Mouse (Mus musculus) right cerebral cortex, postnatal 4 days (tissue): Measurements from ENCODE around the gene Slc22a1.

Experiments
- DNase-seq: peaks from one replicate; pipeline ENCODE4 v3.0.0-alpha.2; 2022

Gene Slc22a1

DNA sequence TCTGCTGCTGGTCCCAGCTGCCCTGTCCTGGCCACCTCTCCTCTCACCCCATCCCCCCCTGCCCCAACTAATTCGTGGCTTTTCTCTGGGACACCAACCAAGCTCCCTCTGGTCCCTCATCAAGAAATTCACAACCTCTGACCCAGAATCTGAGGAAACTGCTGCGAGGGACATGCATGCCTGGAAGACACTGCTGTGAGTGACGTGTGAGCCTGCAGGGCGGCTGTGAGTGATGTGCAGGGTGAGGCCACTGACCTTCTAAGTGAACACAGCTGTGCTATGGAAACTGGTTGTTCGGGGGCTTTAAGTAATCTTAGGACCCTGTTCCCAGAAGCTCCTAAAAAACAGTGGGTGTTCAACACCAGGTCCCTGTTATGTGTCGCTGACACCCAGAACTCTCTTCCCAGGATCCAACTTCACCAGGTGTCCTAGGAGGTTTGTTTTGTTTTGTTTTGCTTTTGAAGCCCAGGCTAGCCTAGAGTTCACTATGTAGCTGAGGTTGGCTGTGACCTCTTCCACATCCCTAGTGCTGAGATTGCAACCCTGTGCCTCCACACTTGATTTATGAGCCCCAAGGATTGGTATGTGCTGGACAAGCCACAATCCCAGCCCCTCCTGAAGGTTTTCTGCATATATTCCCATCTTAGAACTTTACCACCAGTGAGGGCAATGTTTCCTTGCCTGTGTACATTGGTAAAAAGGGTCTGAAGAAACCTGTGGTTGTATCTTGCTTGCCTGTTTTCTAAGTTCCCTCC is 44.5 kb downstream of the Slc22a1 start:
- no peak for DNase-seq

DNA sequence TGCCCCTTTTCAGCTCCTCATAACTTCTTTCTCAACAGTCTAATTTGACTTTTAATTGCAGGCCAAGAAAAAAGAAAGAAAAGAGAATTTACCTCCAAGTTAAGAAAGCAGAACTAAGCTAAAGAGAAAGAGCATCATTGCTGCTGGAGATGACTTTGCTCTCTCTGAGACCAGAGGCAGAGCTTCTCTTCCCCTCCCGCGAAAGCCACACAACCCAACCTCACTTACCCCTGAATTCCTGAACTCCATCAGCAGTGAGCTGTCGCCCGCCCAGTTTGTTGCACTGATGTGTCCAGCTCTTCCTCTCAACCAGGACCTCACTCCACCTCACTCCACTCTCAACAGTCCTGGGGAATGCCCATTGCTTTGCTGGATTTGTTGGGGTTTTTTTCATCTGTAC is 47.6 kb downstream of the Slc22a1 start:
- DNase-seq = no peak

DNA sequence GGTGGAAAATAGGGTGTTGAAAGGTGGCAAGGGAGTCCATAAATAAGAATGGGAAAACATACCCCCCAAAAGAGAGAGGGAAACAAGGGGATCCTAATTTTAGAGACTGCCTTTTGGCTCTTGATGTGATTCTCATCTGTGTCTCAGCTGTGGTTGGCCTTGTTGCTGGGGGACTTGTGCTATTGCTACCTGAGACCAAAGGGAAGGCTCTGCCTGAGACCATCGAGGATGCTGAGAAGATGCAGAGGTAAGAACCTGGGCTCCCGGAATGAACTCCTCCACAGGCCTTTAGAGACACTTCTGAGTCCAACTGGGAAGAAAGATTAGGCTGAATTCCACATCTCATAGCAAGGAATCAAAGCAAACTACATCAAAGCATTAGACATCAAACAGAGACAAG is 56.0 kb downstream of the Slc22a1 start:
- DNase-seq = no peak

DNA sequence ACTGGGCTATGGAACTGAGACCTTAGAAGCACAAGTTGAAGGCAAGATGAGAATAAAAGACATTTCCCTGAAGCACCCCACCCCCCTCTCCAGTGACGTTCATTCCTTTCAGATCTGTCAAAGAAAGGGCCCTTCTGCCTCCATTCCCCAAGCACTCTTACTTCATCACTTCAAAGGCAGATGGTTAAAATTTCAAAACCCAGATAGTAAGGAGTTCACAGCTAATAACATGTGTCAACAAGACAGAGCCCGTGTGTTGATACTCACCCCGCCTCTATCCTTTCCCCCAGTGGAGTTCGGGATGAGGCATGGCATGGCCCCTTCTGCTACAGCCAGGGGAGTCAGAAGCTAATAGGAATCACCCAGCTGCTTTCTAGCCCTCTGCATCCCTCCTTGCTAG is 60.2 kb downstream of the Slc22a1 start:
- no peak for DNase-seq

DNA sequence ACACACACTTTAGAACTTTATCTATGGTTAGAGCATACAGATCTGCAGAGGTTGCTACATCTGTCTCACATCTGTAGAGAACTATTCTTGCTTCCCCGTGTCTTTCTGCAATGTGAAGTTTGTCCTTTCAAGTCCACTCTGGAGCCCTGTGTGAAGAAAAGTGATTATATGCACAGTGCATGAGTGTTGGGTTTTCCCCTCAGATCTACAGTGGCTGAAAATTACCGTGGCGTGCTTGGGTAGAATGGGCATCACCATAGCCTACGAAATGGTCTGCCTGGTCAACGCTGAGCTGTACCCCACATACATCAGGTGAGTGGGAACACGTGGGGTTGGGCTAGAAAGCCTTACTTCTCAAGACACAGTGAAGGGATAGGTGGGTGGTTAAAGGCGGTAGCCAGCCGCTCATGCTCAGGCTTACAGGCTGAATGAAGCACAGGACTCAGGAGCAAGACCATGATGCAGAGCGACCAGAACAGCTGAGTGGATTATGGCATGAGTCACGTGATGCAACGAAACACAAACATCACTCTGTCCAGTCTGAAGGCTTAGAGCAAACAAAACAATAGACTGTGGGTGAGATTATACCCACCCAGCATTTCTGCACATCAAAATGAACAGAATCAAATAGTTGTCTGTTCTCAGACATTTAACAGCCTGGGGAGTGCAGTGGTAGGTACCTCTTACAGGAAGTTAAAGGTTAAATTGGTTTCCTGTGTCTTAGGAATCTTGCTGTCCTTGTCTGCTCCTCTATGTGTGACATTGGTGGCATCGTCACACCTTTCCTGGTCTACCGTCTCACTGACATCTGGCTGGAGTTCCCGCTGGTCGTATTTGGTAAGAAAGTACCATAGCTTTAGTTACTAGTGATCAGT is 60.9 kb downstream of the Slc22a1 start:
- DNase-seq = no peak

DNA sequence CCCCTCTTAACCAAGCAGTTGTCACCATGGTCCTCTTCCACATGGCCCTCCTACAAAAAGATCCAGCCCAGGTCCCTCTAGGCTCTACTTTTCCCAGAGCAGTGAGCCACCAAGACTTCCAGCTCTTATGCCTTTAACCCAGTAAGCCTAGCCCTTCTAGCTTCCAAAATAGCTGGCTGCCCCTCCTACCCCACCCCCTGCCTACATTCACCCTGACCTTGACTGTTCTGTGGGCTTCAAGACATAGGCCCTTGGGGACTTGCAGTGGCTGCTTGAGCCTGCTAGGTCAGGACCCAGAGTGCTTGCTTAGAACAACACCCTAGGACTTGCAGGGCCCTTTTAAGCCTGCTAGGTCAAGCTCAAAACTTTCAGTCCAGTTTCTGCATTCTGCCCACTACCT is 68.4 kb downstream of the Slc22a1 start:
- DNase-seq = no peak

DNA sequence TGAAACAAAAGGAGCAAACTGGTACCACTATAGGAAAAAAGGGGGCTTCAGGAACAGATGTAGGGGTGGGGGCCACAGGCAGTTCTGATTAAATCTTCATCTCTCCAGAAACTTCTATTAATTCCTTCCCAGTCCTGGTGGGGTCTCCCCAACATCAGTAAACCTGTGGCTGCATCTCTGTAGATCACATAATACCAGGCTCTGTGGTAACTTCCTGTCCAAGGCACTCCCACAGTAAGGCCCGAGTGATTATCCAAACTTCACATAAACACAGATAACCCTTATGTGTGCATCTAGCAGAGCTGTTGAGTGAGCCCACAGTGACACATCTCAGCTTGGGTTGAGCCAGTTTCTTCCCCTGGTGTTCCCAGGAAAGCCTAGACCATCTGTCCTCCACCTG is 69.0 kb downstream of the Slc22a1 start:
- no peak for DNase-seq
